Mouse (Mus musculus): ENCODE measurements around the gene Kcnmb3. TPM values are rescaled to one million over a fixed set of nuclear protein-coding genes. Genes with fewer than 3 reads are reported as not detected.

The Kcnmb3 gene
- not detected for polyA plus RNA-seq (2014; fragmentation: Illumina TruSeq; extraction: RNeasy Lipid Tissue Mini Kit (QIAGEN cat#74804); ENCODE audit: low read depth, low replicate concordance)

DNA sequence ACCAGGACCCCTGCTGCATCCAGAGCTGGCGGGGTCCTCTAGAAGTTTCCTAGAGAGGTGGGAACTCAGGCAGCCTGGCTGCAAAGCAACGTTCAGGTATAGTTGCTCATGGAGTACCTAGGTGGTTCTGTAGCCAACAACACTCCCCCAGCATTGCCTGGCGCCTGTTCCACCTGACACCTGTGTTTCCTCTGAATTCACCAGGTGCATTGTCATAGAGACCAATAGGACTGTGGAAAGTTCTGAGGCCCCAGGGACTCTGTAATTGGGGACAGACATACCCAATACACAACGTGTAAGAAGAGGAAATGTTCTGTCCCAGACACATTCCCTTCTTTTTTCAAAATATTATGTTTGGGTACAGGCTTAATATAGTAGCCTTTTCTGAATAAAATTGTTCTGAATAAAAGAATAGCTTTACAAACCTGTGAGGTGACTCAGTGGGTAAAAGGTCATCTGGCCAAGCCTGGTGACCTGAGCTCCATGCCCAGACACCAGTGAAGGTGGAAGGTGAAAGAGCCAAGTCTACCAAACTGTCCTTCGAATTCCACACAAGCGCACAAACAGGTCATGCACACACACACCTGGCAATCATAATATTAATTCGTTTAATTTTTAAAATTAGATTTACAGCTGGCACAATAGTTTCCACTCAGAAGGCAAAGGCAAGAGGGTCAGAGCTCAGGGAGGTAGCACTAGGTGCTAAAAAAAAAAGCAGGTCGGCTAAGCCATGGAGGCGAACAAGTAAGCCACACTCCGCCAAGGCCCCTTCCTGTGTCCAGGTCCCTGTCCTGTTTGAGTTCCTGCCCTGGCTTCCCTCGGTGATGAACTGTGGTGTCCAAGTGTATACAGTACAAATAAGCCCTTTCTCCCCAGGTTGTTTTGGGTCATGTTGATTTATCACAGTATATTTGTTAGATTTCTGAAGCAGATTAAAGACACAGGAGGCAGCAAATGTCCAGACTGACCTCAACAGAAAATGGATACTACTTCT, at the start of gene Kcnmb3:
TSS of gene Kcnmb3 (minus strand) at position 135 of the 994 bp plus-strand sequence.

DNA sequence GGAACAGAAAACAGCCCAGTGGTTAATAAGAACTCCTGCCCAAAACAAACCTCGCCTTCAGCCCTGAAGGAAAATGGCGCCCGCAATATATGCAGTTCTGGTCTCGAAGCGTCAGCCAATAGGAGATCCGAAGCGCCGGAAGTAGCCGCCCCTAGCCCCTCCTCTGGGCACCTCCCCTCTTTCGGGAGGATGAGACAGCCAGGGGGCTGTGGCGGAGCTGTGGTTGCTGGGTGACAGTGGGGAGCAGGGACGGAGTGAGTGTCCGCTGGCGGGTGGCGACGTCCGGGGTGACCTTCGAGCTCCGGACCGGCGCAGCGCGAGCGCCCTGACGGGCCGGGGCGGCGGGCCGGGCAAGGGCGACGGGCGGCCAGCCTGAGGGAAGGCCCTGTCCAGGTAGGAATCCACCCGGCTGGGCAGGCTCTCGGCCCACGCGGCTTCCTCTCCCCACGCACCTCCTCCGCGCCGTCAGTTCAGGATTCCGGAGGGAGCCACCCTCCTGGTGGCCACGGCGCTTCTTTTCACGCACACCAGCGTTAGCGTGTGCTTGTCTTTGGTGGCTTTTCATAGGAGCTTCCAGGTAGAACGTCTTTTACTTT, 37.4 kb upstream of the Kcnmb3 start, which contains the start of gene Mfn1:
TSS of gene Mfn1 (plus strand) at position 163 of the 596 bp plus-strand sequence.

GRCm38 (mm10) chr3:32509496-32510374, 17.7 kb upstream of the Kcnmb3 start, which contains the start of gene Zfp639:
Zfp639 (plus strand) TSS chr3:32510259.

Other genes with a start within 250 kb of the Kcnmb3 start
- 13.3 TPM for gene Zmat3, start 126.2 kb downstream of the Kcnmb3 start, polyA plus RNA-seq (2014; fragmentation: Illumina TruSeq; extraction: RNeasy Lipid Tissue Mini Kit (QIAGEN cat#74804); ENCODE audit: low read depth, low replicate concordance)
- 110 TPM for gene Pik3ca, start 94.6 kb downstream of the Kcnmb3 start, polyA plus RNA-seq (2014; fragmentation: Illumina TruSeq; extraction: RNeasy Lipid Tissue Mini Kit (QIAGEN cat#74804); ENCODE audit: low read depth, low replicate concordance)
- gene Zfp639, start 18.0 kb upstream of the Kcnmb3 start, polyA plus RNA-seq (2014; fragmentation: Illumina TruSeq; extraction: RNeasy Lipid Tissue Mini Kit (QIAGEN cat#74804); ENCODE audit: low read depth, low replicate concordance) = 103 TPM
- gene Mfn1, start 37.2 kb upstream of the Kcnmb3 start, polyA plus RNA-seq (2014; fragmentation: Illumina TruSeq; extraction: RNeasy Lipid Tissue Mini Kit (QIAGEN cat#74804); ENCODE audit: low read depth, low replicate concordance) = 434 TPM
- 19.8 TPM for gene Gnb4, start 124.4 kb upstream of the Kcnmb3 start, polyA plus RNA-seq (2014; fragmentation: Illumina TruSeq; extraction: RNeasy Lipid Tissue Mini Kit (QIAGEN cat#74804); ENCODE audit: low read depth, low replicate concordance)
- gene Actl6a, start 214.1 kb upstream of the Kcnmb3 start, polyA plus RNA-seq (2014; fragmentation: Illumina TruSeq; extraction: RNeasy Lipid Tissue Mini Kit (QIAGEN cat#74804); ENCODE audit: low read depth, low replicate concordance) = 36.1 TPM
- 389 TPM for gene Ndufb5, start 244.8 kb upstream of the Kcnmb3 start, polyA plus RNA-seq (2014; fragmentation: Illumina TruSeq; extraction: RNeasy Lipid Tissue Mini Kit (QIAGEN cat#74804); ENCODE audit: low read depth, low replicate concordance)
- 48.4 TPM for gene Mrpl47, start 245.4 kb upstream of the Kcnmb3 start, polyA plus RNA-seq (2014; fragmentation: Illumina TruSeq; extraction: RNeasy Lipid Tissue Mini Kit (QIAGEN cat#74804); ENCODE audit: low read depth, low replicate concordance)